Mouse (Mus musculus) brain, adult 10 weeks (tissue): ENCODE data around the gene Rtl8a. TPM values are rescaled to one million over a fixed set of nuclear protein-coding genes. Genes with fewer than 3 reads are reported as not detected.

Experiments
- polyA plus RNA-seq: library from polyadenylated mRNA; stranded (reverse); fragments of 350-450 nt; fragmentation: Illumina TruSeq; extraction: RNeasy Lipid Tissue Mini Kit (QIAGEN cat#74804); gene quantifications from one replicate; pipeline ENCODE4 v1.2.3, GENCODE M21; 2015; ENCODE audit warnings: low read depth, low replicate concordance

The Rtl8a gene
- 231 TPM for polyA plus RNA-seq

DNA sequence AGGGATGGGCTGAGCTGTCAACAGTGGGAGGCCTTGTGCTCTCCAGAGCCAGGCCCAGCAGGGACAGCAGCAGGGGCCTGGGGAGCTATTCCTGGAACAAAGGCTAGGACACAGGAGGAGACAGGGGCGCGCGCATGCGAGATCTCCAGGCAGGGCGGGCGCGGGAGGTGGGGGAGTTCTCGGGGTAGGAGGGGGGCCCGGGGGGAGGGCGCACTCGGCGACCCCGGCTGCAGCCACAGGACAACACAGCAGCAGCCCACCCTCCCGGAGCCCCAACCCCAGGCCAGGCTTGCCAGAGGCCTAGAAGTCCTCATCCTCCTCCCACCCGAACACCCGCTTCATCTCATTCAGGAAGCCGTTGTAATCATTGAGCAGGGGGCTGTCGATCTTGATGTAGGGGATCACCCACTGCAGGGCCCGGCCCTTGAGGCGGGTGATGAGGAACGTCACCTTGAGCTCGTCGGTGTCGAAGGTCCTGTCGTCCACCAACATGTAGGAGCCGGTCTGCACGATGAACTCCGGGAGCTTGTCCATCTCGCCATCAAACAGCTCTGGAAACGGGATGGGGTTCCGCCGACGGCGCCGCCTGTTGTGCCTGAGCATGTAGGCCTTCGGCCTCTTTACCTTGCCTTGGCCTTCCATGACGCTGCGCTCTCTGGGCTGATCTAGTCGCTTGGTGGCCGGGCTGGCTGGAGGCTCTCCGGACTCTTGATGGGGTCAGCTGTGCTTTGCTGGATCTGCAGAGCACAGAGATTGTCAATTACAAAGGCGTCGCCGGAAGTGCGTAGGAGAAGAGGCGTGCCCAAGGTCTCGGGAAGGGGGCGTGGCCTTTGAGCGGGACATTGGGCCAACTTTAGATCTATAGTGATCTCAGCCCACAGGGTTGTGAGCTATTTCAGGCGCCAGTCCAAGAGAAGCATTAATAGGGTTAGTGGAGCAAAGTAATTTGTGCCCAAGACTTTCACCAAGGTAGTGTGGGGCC is at the start of gene Rtl8a:
TSS of gene Rtl8a (minus strand) at position 703 of the 982 bp plus-strand sequence.

GRCm38 (mm10) chrX:53670294-53670693 is 26.8 kb upstream of the Rtl8a start, which contains the start of gene Rtl8b:
TSS of gene Rtl8b (minus strand) at chrX:53670408.

DNA sequence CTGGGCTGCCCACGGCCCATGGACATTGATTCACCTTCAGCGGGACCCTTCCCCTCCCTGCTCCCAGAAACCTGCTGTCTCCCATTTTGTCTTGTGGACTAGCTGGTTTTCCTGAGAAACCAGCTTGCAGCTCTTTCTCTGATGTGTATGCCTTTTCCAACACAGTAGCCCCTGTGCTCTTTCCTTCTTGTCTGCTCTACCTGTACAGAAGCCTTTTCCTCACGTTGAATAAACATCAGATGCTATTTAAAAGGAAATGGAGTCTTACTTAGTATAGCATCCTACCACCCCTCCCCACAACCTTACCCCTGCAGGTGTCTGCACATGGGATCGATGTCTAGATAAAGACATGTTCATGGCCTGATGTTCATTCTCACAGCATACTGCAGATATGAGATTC is 34.6 kb downstream of the Rtl8a start, which contains the start of gene Gm14597:
TSS of gene Gm14597 (minus strand) at position 101 of the 400 bp plus-strand sequence.

GRCm38 (mm10) chrX:53607242-53608121 is 36.0 kb downstream of the Rtl8a start, which contains the start of gene Rtl8c:
TSS of gene Rtl8c (plus strand) at chrX:53608032.

Other genes starting within 250 kb of the Rtl8a start
- not detected for gene Etd, start 208.8 kb downstream of the Rtl8a start, polyA plus RNA-seq
- 305 TPM for gene Rtl8c, start 35.6 kb downstream of the Rtl8a start, polyA plus RNA-seq
- not detected for gene Gm14597, start 34.7 kb downstream of the Rtl8a start, polyA plus RNA-seq
- 263 TPM for gene Rtl8b, start 26.7 kb upstream of the Rtl8a start, polyA plus RNA-seq
- gene 4930502E18Rik, start 81.1 kb upstream of the Rtl8a start, polyA plus RNA-seq: 0.86 TPM
- not detected for gene 1700013H16Rik, start 114.1 kb upstream of the Rtl8a start, polyA plus RNA-seq
- gene Zfp36l3, start 132.7 kb upstream of the Rtl8a start, polyA plus RNA-seq: not detected
- 2.4 TPM for gene Xlr, start 154.0 kb upstream of the Rtl8a start, polyA plus RNA-seq